Mouse (Mus musculus) myocyte (in vitro differentiated cells): ENCODE results near the gene Iqsec1. TPM values are rescaled to one million over a fixed set of nuclear protein-coding genes. Genes with fewer than 3 reads are reported as not detected.

Experiments used
- H3K27me3 ChIP-seq: one replicate; pipeline ENCODE4 v1.6.1; 2011; ENCODE audit not compliant: control insufficient read depth, insufficient read depth, insufficient read length
- H3K36me3 ChIP-seq: one replicate; pipeline ENCODE4 v1.6.1; 2011; ENCODE audit not compliant: control insufficient read depth, insufficient read depth
- H3K4me2 ChIP-seq: one replicate; pipeline ENCODE4 v1.6.1; 2011; ENCODE audit warnings: low read depth, control low read depth
- H3K4me3 ChIP-seq: one replicate; pipeline ENCODE4 v1.5.1; 2011; ENCODE audit warnings: mild to moderate bottlenecking, control low read depth, moderate library complexity
- H3K79me2 ChIP-seq: one replicate; pipeline ENCODE4 v1.6.1; 2011; ENCODE audit not compliant: control insufficient read depth, insufficient read depth
- H3ac ChIP-seq: one replicate; pipeline ENCODE4 v1.6.1; 2011; ENCODE audit not compliant: control insufficient read depth, insufficient read length
- CEBPB ChIP-seq: IDR thresholded peaks from 2 replicates; pipeline ENCODE4 v1.6.1; 2011; ENCODE audit warnings: mild to moderate bottlenecking, moderate library complexity; ENCODE audit not compliant: poor library complexity, insufficient read depth, severe bottlenecking
- E2F4 ChIP-seq: IDR thresholded peaks from one replicate; pipeline ENCODE4 v1.6.1; 2011; ENCODE audit warnings: mild to moderate bottlenecking, control low read depth, moderate library complexity; ENCODE audit not compliant: insufficient read depth
- MAX ChIP-seq: IDR thresholded peaks from one replicate; pipeline ENCODE4 v1.6.1; 2011; ENCODE audit warnings: low read depth, mild to moderate bottlenecking, control low read depth
- MYOD1 ChIP-seq, 3 experiments: IDR thresholded peaks; one replicate each; pipeline ENCODE4 v1.6.1; 2011; ENCODE audit warnings: control low read depth in 2 of 3, low read depth in 2 of 3, mild to moderate bottlenecking in 2 of 3, moderate library complexity in 1 of 3; ENCODE audit not compliant: insufficient read length in 2 of 3, control insufficient read depth in 1 of 3
- MYOG ChIP-seq, 3 experiments: IDR thresholded peaks; one replicate each; pipeline ENCODE4 v1.6.1; 2011; ENCODE audit warnings: control low read depth in 2 of 3, low read depth in 2 of 3, mild to moderate bottlenecking in 2 of 3; ENCODE audit not compliant: insufficient read length in 2 of 3, control insufficient read depth in 1 of 3, insufficient read depth in 1 of 3
- POLR2A ChIP-seq: IDR thresholded peaks from one replicate; pipeline ENCODE4 v1.6.1; 2011; ENCODE audit warnings: low read depth, mild to moderate bottlenecking, control low read depth, moderate library complexity; ENCODE audit not compliant: insufficient read length
- POLR2AphosphoS2 ChIP-seq: IDR thresholded peaks from one replicate; pipeline ENCODE4 v1.6.1; 2011; ENCODE audit warnings: low read depth, control low read depth; ENCODE audit not compliant: insufficient read length
- REST ChIP-seq: IDR thresholded peaks from one replicate; pipeline ENCODE4 v1.6.1; 2011; ENCODE audit warnings: mild to moderate bottlenecking, control low read depth, moderate library complexity; ENCODE audit not compliant: insufficient read depth, insufficient read length
- SRF ChIP-seq: IDR thresholded peaks from one replicate; pipeline ENCODE4 v1.6.1; 2011; ENCODE audit warnings: low read depth; ENCODE audit not compliant: control insufficient read depth, insufficient read length
- TCF12 ChIP-seq: IDR thresholded peaks from one replicate; pipeline ENCODE4 v1.6.1; 2011; ENCODE audit warnings: mild to moderate bottlenecking, control low read depth; ENCODE audit not compliant: poor library complexity, insufficient read depth, severe bottlenecking
- TCF3 ChIP-seq: IDR thresholded peaks from one replicate; pipeline ENCODE4 v1.6.1; 2011; ENCODE audit warnings: low read depth, control low read depth; ENCODE audit not compliant: insufficient read length
- USF1 ChIP-seq: IDR thresholded peaks from one replicate; pipeline ENCODE4 v1.6.1; 2011; ENCODE audit warnings: low read depth, mild to moderate bottlenecking, control low read depth, moderate library complexity
- polyA plus RNA-seq: library from polyadenylated mRNA; unstranded; fragments of >200 nt; fragmentation: generic; extraction: Trizol; gene quantifications from one replicate; pipeline ENCODE4 v1.2.1, GENCODE M21; 2012; ENCODE audit warnings: missing spikeins

The Iqsec1 gene
- polyA plus RNA-seq, 1 experiment, result 43.4 TPM

GRCm38 (mm10) chr6:91012458-91012857 is 24.0 kb upstream of the Iqsec1 start:
- Histone ChIP-seq H3K27me3 (peaks cover 6% of the 10 kb centered on the region), H3K4me3 (no peak overlapping the region), H3K79me2 (no peaks in the 10 kb centered on the region), H3ac (no peak overlapping the region), H3K36me3 (no peaks in the 10 kb centered on the region), H3K4me2 (no peak overlapping the region)
- TF ChIP-seq SRF, result no peak

- TF ChIP-seq POLR2A, result no peak
- TF ChIP-seq E2F4, result no peak
- TF ChIP-seq MYOG (IDR thresholded peaks at IDR 0.05; ENCODE audit: control insufficient read depth in 1 of 3, insufficient read depth in 1 of 3, insufficient read length in 2 of 3, low read depth in 2 of 3), result no peak
- no peak for TF ChIP-seq POLR2AphosphoS2
- no peak for TF ChIP-seq USF1
- TF ChIP-seq REST, result no peak
- no peak for TF ChIP-seq MAX
- no peak for TF ChIP-seq TCF12
- no peak for TF ChIP-seq SRF
- TF ChIP-seq CEBPB, result no peak
- no peak for TF ChIP-seq TCF3
- no peak for TF ChIP-seq MYOD1 (IDR thresholded peaks at IDR 0.05; ENCODE audit: control insufficient read depth in 1 of 3, insufficient read length in 2 of 3, low read depth in 2 of 3)
- H3K79me2 ChIP-seq, result no peaks in the 10 kb centered on the region
- no peak overlapping the region for H3K4me3 ChIP-seq
- no peak overlapping the region for H3ac ChIP-seq
- no peaks in the 10 kb centered on the region for H3K36me3 ChIP-seq
- H3K4me2 ChIP-seq, result no peak overlapping the region
- peaks cover 6% of the 10 kb centered on the region for H3K27me3 ChIP-seq
These were observed 23.1 kb upstream of the Iqsec1 start for GRCm38 (mm10) chr6:91011568-91011967.

GRCm38 (mm10) chr6:91008284-91008830 is 19.9 kb upstream of the Iqsec1 start:
- H3K4me2 ChIP-seq, result no peak overlapping the region
- no peak overlapping the region for H3ac ChIP-seq
- TF ChIP-seq CEBPB (no peak), MYOG (IDR thresholded peaks at IDR 0.05; ENCODE audit: control insufficient read depth in 1 of 3, insufficient read depth in 1 of 3, insufficient read length in 2 of 3, low read depth in 2 of 3) (no peak), POLR2A (no peak), REST (no peak), MAX (no peak), TCF3 (no peak), POLR2AphosphoS2 (no peak), USF1 (no peak), E2F4 (no peak), MYOD1 (IDR thresholded peaks at IDR 0.05; ENCODE audit: control insufficient read depth in 1 of 3, insufficient read length in 2 of 3, low read depth in 2 of 3) (no peak), SRF (no peak), TCF12 (no peak)
- H3K79me2 ChIP-seq, result no peaks in the 10 kb centered on the region
- no peaks in the 10 kb centered on the region for H3K27me3 ChIP-seq
- no peaks in the 10 kb centered on the region for H3K36me3 ChIP-seq
- H3K4me3 ChIP-seq, result no peak overlapping the region

GRCm38 (mm10) chr6:91007207-91007606 is 18.7 kb upstream of the Iqsec1 start:
- Histone ChIP-seq H3K4me3 (no peak overlapping the region), H3K36me3 (no peaks in the 10 kb centered on the region), H3ac (no peak overlapping the region), H3K27me3 (no peaks in the 10 kb centered on the region), H3K79me2 (no peaks in the 10 kb centered on the region), H3K4me2 (no peak overlapping the region)
- TF ChIP-seq MYOD1 (IDR thresholded peaks at IDR 0.05; ENCODE audit: control insufficient read depth in 1 of 3, insufficient read length in 2 of 3, low read depth in 2 of 3) (no peak), SRF (no peak), MAX (no peak), E2F4 (no peak), USF1 (no peak), POLR2A (no peak), TCF12 (no peak), POLR2AphosphoS2 (no peak), REST (no peak)

- Histone ChIP-seq H3K4me3 (no peak overlapping the region), H3ac (no peak overlapping the region), H3K4me2 (no peak overlapping the region)
These were observed 15.7 kb upstream of the Iqsec1 start for GRCm38 (mm10) chr6:91004157-91004556.

More at GRCm38 (mm10) chr6:91004157-91004556, 15.7 kb upstream of the Iqsec1 start:
- H3K79me2 ChIP-seq, result no peaks in the 10 kb centered on the region
- no peak for TF ChIP-seq E2F4
- TF ChIP-seq USF1, result no peak
- no peak for TF ChIP-seq REST
- no peak for TF ChIP-seq MAX
- TF ChIP-seq TCF12, result no peak
- no peak for TF ChIP-seq MYOG (IDR thresholded peaks at IDR 0.05; ENCODE audit: control insufficient read depth in 1 of 3, insufficient read depth in 1 of 3, insufficient read length in 2 of 3, low read depth in 2 of 3)
- TF ChIP-seq POLR2AphosphoS2, result no peak
- no peak for TF ChIP-seq POLR2A
- TF ChIP-seq SRF, result no peak
- no peak for TF ChIP-seq CEBPB
- no peak for TF ChIP-seq TCF3
- no peak for TF ChIP-seq MYOD1 (IDR thresholded peaks at IDR 0.05; ENCODE audit: control insufficient read depth in 1 of 3, insufficient read length in 2 of 3, low read depth in 2 of 3)
- no peaks in the 10 kb centered on the region for H3K36me3 ChIP-seq
- H3K27me3 ChIP-seq, result no peaks in the 10 kb centered on the region
